Mouse (Mus musculus) MEL (cell line): Measurements from ENCODE around the gene Gm20388.

Experiments
- CHD2 ChIP-seq: IDR thresholded peaks from 2 replicates; pipeline ENCODE4 v1.6.1; 2011; ENCODE audit warnings: low read length, improper control_type of control experiment
- CTCF ChIP-seq, 3 experiments: IDR thresholded peaks in 2 of 3; conservative IDR thresholded peaks in 1 of 3; 2 replicates each; pipeline ENCODE4 v1.5.1; 2011 to 2012; ENCODE audit warnings: low read length in 3 of 3, low read depth in 2 of 3, mild to moderate bottlenecking in 2 of 3, improper control_type of control experiment in 1 of 3, inconsistent platforms in 1 of 3, mixed read lengths in 1 of 3, moderate library complexity in 1 of 3; ENCODE audit not compliant: control insufficient read depth in 1 of 3, insufficient read depth in 1 of 3, poor library complexity in 1 of 3, severe bottlenecking in 1 of 3
- E2F4 ChIP-seq: IDR thresholded peaks from 2 replicates; pipeline ENCODE4 v1.6.1; 2011; ENCODE audit warnings: low read depth, low read length, improper control_type of control experiment, borderline replicate concordance
- EP300 ChIP-seq, 2 experiments: IDR thresholded peaks; 2 replicates each; pipeline ENCODE4 v1.6.1; 2011; ENCODE audit warnings: improper control_type of control experiment in 2 of 2, low read length in 2 of 2, low read depth in 1 of 2, mild to moderate bottlenecking in 1 of 2
- MEF2A ChIP-seq: IDR thresholded peaks from 2 replicates; pipeline ENCODE4 v1.6.1; 2014; ENCODE audit warnings: low read depth, mild to moderate bottlenecking, inconsistent platforms, low read length, improper control_type of control experiment; ENCODE audit not compliant: poor library complexity, insufficient replicate concordance, severe bottlenecking; ENCODE audit errors: extremely low read depth
- MYB ChIP-seq: IDR thresholded peaks from 2 replicates; pipeline ENCODE4 v1.6.1; 2011; ENCODE audit warnings: mild to moderate bottlenecking, low read depth, low read length, improper control_type of control experiment
- NRF1 ChIP-seq: IDR thresholded peaks from 2 replicates; pipeline ENCODE4 v1.6.1; 2014; ENCODE audit warnings: low read depth, mild to moderate bottlenecking, inconsistent platforms, low read length, improper control_type of control experiment, moderate library complexity; ENCODE audit not compliant: poor library complexity, insufficient read depth, severe bottlenecking
- POLR2A ChIP-seq, 2 experiments: IDR thresholded peaks; 2 replicates each; pipeline ENCODE4 v1.6.1; 2011 to 2012; ENCODE audit warnings: low read length in 2 of 2, mild to moderate bottlenecking in 2 of 2, control low read depth in 1 of 2, improper control_type of control experiment in 1 of 2, low read depth in 1 of 2, moderate library complexity in 1 of 2; ENCODE audit not compliant: control insufficient read depth in 1 of 2, insufficient read depth in 1 of 2, poor library complexity in 1 of 2
- RAD21 ChIP-seq: IDR thresholded peaks from 2 replicates; pipeline ENCODE4 v1.6.1; 2011; ENCODE audit warnings: mild to moderate bottlenecking, low read depth, low read length, improper control_type of control experiment
- RCOR1 ChIP-seq: IDR thresholded peaks from 2 replicates; pipeline ENCODE4 v1.6.1; 2012; ENCODE audit warnings: low read depth, mild to moderate bottlenecking, inconsistent platforms, low read length, improper control_type of control experiment
- SIN3A ChIP-seq: IDR thresholded peaks from 2 replicates; pipeline ENCODE4 v1.6.1; 2012; ENCODE audit warnings: low read length, improper control_type of control experiment, inconsistent platforms
- SMC3 ChIP-seq: IDR thresholded peaks from 2 replicates; pipeline ENCODE4 v1.6.1; 2011; ENCODE audit warnings: low read depth, low read length, improper control_type of control experiment
- TBP ChIP-seq: IDR thresholded peaks from 2 replicates; pipeline ENCODE4 v1.8.0; 2011; ENCODE audit warnings: low read depth, low read length, improper control_type of control experiment

DNA sequence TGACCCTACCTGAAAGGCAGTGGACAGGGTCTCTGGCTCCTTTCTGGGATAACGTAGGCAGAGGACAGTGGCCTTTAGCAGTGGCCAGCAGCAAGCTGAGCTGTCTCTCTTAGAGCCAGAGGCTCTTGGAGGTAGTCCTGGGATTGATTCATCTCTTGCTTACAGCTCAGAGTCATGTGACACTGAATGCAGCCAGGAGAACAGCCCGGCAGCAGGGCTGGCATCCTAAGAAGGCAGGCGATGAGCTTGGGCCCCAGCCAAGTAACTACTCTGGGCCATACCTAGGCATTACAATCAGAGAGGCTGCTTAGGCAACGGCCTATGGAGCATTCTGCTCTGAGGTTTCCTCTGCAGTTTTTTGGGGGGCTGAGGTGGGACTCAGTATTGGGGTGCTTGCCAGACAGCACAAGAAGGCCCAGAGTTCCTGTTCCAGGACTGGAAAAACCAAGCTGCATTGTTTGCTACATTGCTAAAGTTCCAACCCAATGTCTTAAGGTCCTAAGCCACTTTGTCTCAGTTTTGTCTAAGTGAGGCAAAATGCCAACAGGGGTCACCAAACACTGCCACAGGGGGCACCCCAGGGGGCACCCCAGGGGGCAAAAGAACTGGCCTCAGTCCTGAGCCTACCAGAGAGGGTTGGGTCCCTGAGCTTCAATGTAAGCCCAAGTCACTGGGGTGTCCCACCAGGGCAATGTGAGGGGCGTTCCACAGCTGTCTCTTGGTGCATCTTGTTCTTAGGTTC lies 2437.3 kb downstream of the Gm20388 start:
- TF ChIP-seq POLR2A (IDR thresholded peaks at IDR 0.05; ENCODE audit: control insufficient read depth in 1 of 2, insufficient read depth in 1 of 2, low read depth in 1 of 2, low read length in 2 of 2, poor library complexity in 1 of 2) (no peak), CTCF (IDR thresholded peaks at IDR 0.05 in 2 of 3, conservative IDR thresholded peaks at IDR 0.05 in 1 of 3; ENCODE audit: control insufficient read depth in 1 of 3, insufficient read depth in 1 of 3, low read depth in 2 of 3, low read length in 3 of 3, poor library complexity in 1 of 3, severe bottlenecking in 1 of 3) (no peak), SIN3A (no peak), CHD2 (no peak), NRF1 (no peak), MYB (no peak), EP300 (IDR thresholded peaks at IDR 0.05; ENCODE audit: low read depth in 1 of 2, low read length in 2 of 2) (no peak), TBP (no peak), RCOR1 (no peak), RAD21 (no peak), E2F4 (no peak), MEF2A (no peak), SMC3 (no peak)
